Mouse (Mus musculus): ENCODE data around the gene Tomm20l.
"Not testable (repeated sequence)": the region's sequence is repeated elsewhere in the genome, so short reads cannot be mapped to it uniquely, and the experiment has no call there.

DNA sequence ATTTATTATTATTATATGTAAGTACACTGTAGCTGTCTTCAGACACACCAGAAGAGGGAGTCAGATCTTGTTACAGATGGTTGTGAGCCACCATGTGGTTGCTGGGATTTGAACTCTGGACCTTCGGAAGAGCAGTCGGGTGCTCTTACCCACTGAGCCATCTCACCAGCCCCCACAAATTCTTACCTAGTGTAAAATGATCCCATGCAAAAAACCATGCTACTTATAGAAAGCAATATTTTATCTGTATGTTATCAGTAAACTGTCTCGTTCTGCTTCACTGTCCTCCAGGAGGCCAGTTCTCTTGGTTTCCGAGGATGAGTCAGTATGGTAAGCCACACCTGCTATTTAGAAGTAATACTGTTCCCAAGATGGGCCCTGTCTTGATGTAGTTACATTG lies 7.0 kb upstream of the Tomm20l start:
- TF ChIP-seq POLR2A (IDR thresholded peaks at IDR 0.05; ENCODE audit: borderline replicate concordance, extremely low read depth, insufficient read depth, insufficient read length, poor library complexity, severe bottlenecking); CTCF (IDR thresholded peaks at IDR 0.05; ENCODE audit: borderline replicate concordance, extremely low read depth, insufficient read depth, insufficient read length): not testable (repeated sequence)

All from brain, embryonic 14.5 days (tissue).